Mouse (Mus musculus): ENCODE data around the gene Tfap4. TPM values are rescaled to one million over a fixed set of nuclear protein-coding genes. Genes with fewer than 3 reads are reported as not detected.

Gene Tfap4
- polyA plus RNA-seq, 2 experiments: 4.6 to 6.9 TPM

- no peaks in the 10 kb centered on the region for H3K36me3 ChIP-seq (replicated peaks; ENCODE audit: control insufficient read depth, insufficient read depth, low read depth)
- no peak overlapping the region for H3K4me3 ChIP-seq (ENCODE audit: insufficient read depth in 1 of 2, low read depth in 2 of 2, low read length in 2 of 2)
- DNase-seq (ENCODE audit: low read depth in 3 of 3, low spot score in 3 of 3): no peak
- H3K4me2 ChIP-seq (ENCODE audit: low read depth): no peak overlapping the region
- H3K27ac ChIP-seq: no peak overlapping the region
- H3K9ac ChIP-seq (replicated peaks): no peak overlapping the region
- H3K4me1 ChIP-seq (replicated peaks; ENCODE audit: control insufficient read depth in 2 of 2, insufficient read depth in 2 of 2, low read length in 1 of 2): no peaks in the 10 kb centered on the region; a peak in 2 of 4 replicates
- 78% methylated on average over 3 of the region's 3 CpGs for WGBS (ENCODE audit: insufficient replicate concordance)
- TF ChIP-seq EP300 (IDR thresholded peaks at IDR 0.05; ENCODE audit: low read depth) (no peak), CTCF (IDR thresholded peaks at IDR 0.05; ENCODE audit: low read depth) (no peak)
- no peak for ATAC-seq (ENCODE audit: insufficient read depth)
- no peaks in the 10 kb centered on the region for H3K27me3 ChIP-seq (ENCODE audit: control insufficient read depth, insufficient read depth, low read length)
- H3K9me3 ChIP-seq (ENCODE audit: control insufficient read depth, low read length): no peaks in the 10 kb centered on the region
These were observed 45.3 kb downstream of the Tfap4 start for GRCm38 (mm10) chr16:4514383-4514782.

GRCm38 (mm10) chr16:4512661-4513438, 46.8 kb downstream of the Tfap4 start:
- WGBS (ENCODE audit: insufficient replicate concordance): 35% methylated on average over 3 of the region's 3 CpGs
- Histone ChIP-seq H3K4me2 (ENCODE audit: low read depth) (no peak overlapping the region), H3K9ac (replicated peaks) (no peak overlapping the region), H3K36me3 (replicated peaks; ENCODE audit: control insufficient read depth, insufficient read depth, low read depth) (no peaks in the 10 kb centered on the region), H3K4me3 (ENCODE audit: insufficient read depth in 1 of 2, low read depth in 2 of 2, low read length in 2 of 2) (no peak overlapping the region), H3K9me3 (ENCODE audit: control insufficient read depth, low read length) (no peaks in the 10 kb centered on the region), H3K4me1 (replicated peaks; ENCODE audit: control insufficient read depth in 2 of 2, insufficient read depth in 2 of 2, low read length in 1 of 2) (no peaks in the 10 kb centered on the region; a peak in 2 of 4 replicates), H3K27me3 (ENCODE audit: control insufficient read depth, insufficient read depth, low read length) (no peaks in the 10 kb centered on the region), H3K27ac (no peak overlapping the region)
- no peak for DNase-seq (ENCODE audit: low read depth in 3 of 3, low spot score in 3 of 3)
- ATAC-seq (ENCODE audit: insufficient read depth): no peak
- TF ChIP-seq CTCF (IDR thresholded peaks at IDR 0.05; ENCODE audit: low read depth) (no peak), EP300 (IDR thresholded peaks at IDR 0.05; ENCODE audit: low read depth) (no peak)

GRCm38 (mm10) chr16:4511371-4511770, 48.3 kb downstream of the Tfap4 start:
- H3K9ac ChIP-seq (replicated peaks): no peak overlapping the region

GRCm38 (mm10) chr16:4506181-4506580, 53.5 kb downstream of the Tfap4 start:
- Histone ChIP-seq H3K4me2 (ENCODE audit: low read depth) (no peak overlapping the region), H3K4me1 (replicated peaks; ENCODE audit: control insufficient read depth in 2 of 2, insufficient read depth in 2 of 2, low read length in 1 of 2) (peaks cover 0 to 2% of the 10 kb centered on the region in 2 experiments; a peak in 1 of 4 replicates), H3K27ac (no peak overlapping the region), H3K36me3 (replicated peaks; ENCODE audit: control insufficient read depth, insufficient read depth, low read depth) (no peaks in the 10 kb centered on the region), H3K9me3 (ENCODE audit: control insufficient read depth, low read length) (no peaks in the 10 kb centered on the region), H3K27me3 (ENCODE audit: control insufficient read depth, insufficient read depth, low read length) (no peaks in the 10 kb centered on the region), H3K9ac (replicated peaks) (no peak overlapping the region), H3K4me3 (ENCODE audit: insufficient read depth in 1 of 2, low read depth in 2 of 2, low read length in 2 of 2) (no peak overlapping the region)
- no peak for TF ChIP-seq CTCF (IDR thresholded peaks at IDR 0.05; ENCODE audit: low read depth)
- TF ChIP-seq EP300 (IDR thresholded peaks at IDR 0.05; ENCODE audit: low read depth): no peak
- WGBS (ENCODE audit: insufficient replicate concordance): 61% methylated on average over 3 of the region's 3 CpGs
- DNase-seq (ENCODE audit: low read depth in 3 of 3, low spot score in 3 of 3): no peak
- ATAC-seq (ENCODE audit: insufficient read depth): no peak

More at GRCm38 (mm10) chr16:4511371-4511770, 48.3 kb downstream of the Tfap4 start:
- peaks cover 0 to 2% of the 10 kb centered on the region in 2 experiments; a peak in 2 of 4 replicates for H3K4me1 ChIP-seq (replicated peaks; ENCODE audit: control insufficient read depth in 2 of 2, insufficient read depth in 2 of 2, low read length in 1 of 2)
- no peak overlapping the region for H3K4me3 ChIP-seq (ENCODE audit: insufficient read depth in 1 of 2, low read depth in 2 of 2, low read length in 2 of 2)
- no peak overlapping the region for H3K4me2 ChIP-seq (ENCODE audit: low read depth)
- DNase-seq (ENCODE audit: low read depth in 3 of 3, low spot score in 3 of 3): no peak
- no peaks in the 10 kb centered on the region for H3K36me3 ChIP-seq (replicated peaks; ENCODE audit: control insufficient read depth, insufficient read depth, low read depth)
- no peak for ATAC-seq (ENCODE audit: insufficient read depth)
- TF ChIP-seq EP300 (IDR thresholded peaks at IDR 0.05; ENCODE audit: low read depth) (no peak), CTCF (IDR thresholded peaks at IDR 0.05; ENCODE audit: low read depth) (no peak)
- H3K27me3 ChIP-seq (ENCODE audit: control insufficient read depth, insufficient read depth, low read length): no peaks in the 10 kb centered on the region
- 65% methylated on average over 2 of the region's 2 CpGs for WGBS (ENCODE audit: insufficient replicate concordance)
- H3K27ac ChIP-seq: no peak overlapping the region
- no peaks in the 10 kb centered on the region for H3K9me3 ChIP-seq (ENCODE audit: control insufficient read depth, low read length)

- Histone ChIP-seq H3K27me3 (ENCODE audit: control insufficient read depth, insufficient read depth, low read length) (no peaks in the 10 kb centered on the region), H3K27ac (no peak overlapping the region), H3K9me3 (ENCODE audit: control insufficient read depth, low read length) (no peaks in the 10 kb centered on the region), H3K4me1 (replicated peaks; ENCODE audit: control insufficient read depth in 2 of 2, insufficient read depth in 2 of 2, low read length in 1 of 2) (peaks cover 0 to 2% of the 10 kb centered on the region in 2 experiments; a peak in 1 of 4 replicates), H3K36me3 (replicated peaks; ENCODE audit: control insufficient read depth, insufficient read depth, low read depth) (no peaks in the 10 kb centered on the region), H3K4me3 (ENCODE audit: insufficient read depth in 1 of 2, low read depth in 2 of 2, low read length in 2 of 2) (no peak overlapping the region), H3K9ac (replicated peaks) (no peak overlapping the region), H3K4me2 (ENCODE audit: low read depth) (no peak overlapping the region)
- no peak for DNase-seq (ENCODE audit: low read depth in 3 of 3, low spot score in 3 of 3)
- no peak for TF ChIP-seq EP300 (IDR thresholded peaks at IDR 0.05; ENCODE audit: low read depth)
- TF ChIP-seq CTCF (IDR thresholded peaks at IDR 0.05; ENCODE audit: low read depth): no peak
- no peak for ATAC-seq (ENCODE audit: insufficient read depth)
- WGBS (ENCODE audit: insufficient replicate concordance): 83% methylated on average over 1 of the region's 1 CpGs
These were observed 56.2 kb downstream of the Tfap4 start for GRCm38 (mm10) chr16:4503495-4503894.

All from liver, embryonic 14.5 days (tissue).